Mouse (Mus musculus) hindbrain, postnatal 0 days (tissue): ENCODE results near the gene Whamm. TPM values are rescaled to one million over a fixed set of nuclear protein-coding genes. Genes with fewer than 3 reads are reported as not detected.

Experiments
- ATAC-seq: fragments of 200-750 bp; cut with Nextera tagmentation; 2 replicates; pipeline ENCODE4 v1.8.0; 2017; ENCODE audit warnings: mild to moderate bottlenecking, moderate TSS enrichment, moderate library complexity
- DNase-seq: peaks from one replicate; pipeline ENCODE4 v3.0.0-alpha.2; 2015; ENCODE audit warnings: low spot score
- H3K27ac ChIP-seq: fragments of 300-500 bp; sonication (generic); 2 replicates; pipeline ENCODE4 v1.5.1; 2014; ENCODE audit warnings: mild to moderate bottlenecking
- H3K27me3 ChIP-seq: fragments of 300-500 bp; sonication (generic); 2 replicates; pipeline ENCODE4 v1.6.1; 2014; ENCODE audit warnings: low read length, mixed read lengths; ENCODE audit not compliant: insufficient read depth
- H3K36me3 ChIP-seq: fragments of 300-500 bp; sonication (generic); 2 replicates; pipeline ENCODE4 v1.6.1; 2014; ENCODE audit warnings: low read length, mixed read lengths; ENCODE audit not compliant: insufficient read depth
- H3K4me1 ChIP-seq: fragments of 300-500 bp; sonication (generic); 2 replicates; pipeline ENCODE4 v1.6.1; 2014; ENCODE audit warnings: antibody characterized with exemption, low read length, mixed read lengths; ENCODE audit not compliant: insufficient read depth
- H3K4me2 ChIP-seq: fragments of 300-500 bp; sonication (generic); 2 replicates; pipeline ENCODE4 v1.6.1; 2014; ENCODE audit warnings: low read depth, mild to moderate bottlenecking, low read length, moderate library complexity, mixed read lengths
- H3K4me3 ChIP-seq: fragments of 300-500 bp; sonication (generic); 2 replicates; pipeline ENCODE4 v1.5.1; 2014; ENCODE audit warnings: low read length
- H3K9ac ChIP-seq: fragments of 300-500 bp; sonication (generic); replicated peaks from 2 replicates; pipeline ENCODE4 v1.6.1; 2014; ENCODE audit warnings: mild to moderate bottlenecking, low read length, moderate library complexity, mixed read lengths
- H3K9me3 ChIP-seq: fragments of 300-500 bp; sonication (generic); 2 replicates; pipeline ENCODE4 v1.6.1; 2016; ENCODE audit warnings: low read length, mixed read lengths
- CTCF ChIP-seq: IDR thresholded peaks from 2 replicates; pipeline ENCODE4 v1.5.1; 2016; ENCODE audit warnings: antibody characterized with exemption, control low read depth, low read depth
- WGBS: fragments of 180-500 bp; shearing (Covaris S2); extraction: QIAGEN DNeasy Blood & Tissue Kit; methylation state at CpG from one replicate; pipeline ENCODE4 v1.1.7; 2014; 5-methylcytosine and 5-hydroxymethylcytosine counted together
- polyA plus RNA-seq: library from polyadenylated mRNA; unstranded; fragments of >200 nt; fragmentation: Nextera tagmentation; extraction: Ambion mirVana; gene quantifications from 2 replicates; pipeline ENCODE4 v1.2.1, GENCODE M21; 2015
- total RNA-seq: library from RNA; depleted of rRNA; stranded (reverse); fragments of >200 nt; gene quantifications from 2 replicates; pipeline ENCODE4 v1.2.3, GENCODE M21; 2014

The Whamm gene
- total and polyA plus RNA-seq, 2 experiments from 2014 or later = 5.1 to 7.0 TPM

GRCm38 (mm10) chr7:81561211-81561610 lies 9.9 kb upstream of the Whamm start:
- Histone ChIP-seq H3K4me1 (no peaks in the 10 kb centered on the region), H3K27ac (no peak overlapping the region), H3K4me3 (no peak overlapping the region), H3K9ac (no peak overlapping the region), H3K9me3 (no peaks in the 10 kb centered on the region), H3K27me3 (no peaks in the 10 kb centered on the region), H3K36me3 (no peaks in the 10 kb centered on the region), H3K4me2 (no peak overlapping the region)
- no peak for ATAC-seq
- 72% methylated on average over 5 of the region's 5 CpGs for WGBS
- TF ChIP-seq CTCF = no peak
- no peak for DNase-seq

- H3K4me3 ChIP-seq = no peak overlapping the region
- TF ChIP-seq CTCF = no peak
- DNase-seq (no peak), ATAC-seq (no peak)
- H3K4me1 ChIP-seq = no peaks in the 10 kb centered on the region
- 85% methylated on average over 4 of the region's 4 CpGs for whole genome bisulfite sequencing
- no peak overlapping the region for H3K4me2 ChIP-seq
- H3K27me3 ChIP-seq = no peaks in the 10 kb centered on the region
- no peak overlapping the region for H3K9ac ChIP-seq
- no peaks in the 10 kb centered on the region for H3K36me3 ChIP-seq
- no peak overlapping the region for H3K27ac ChIP-seq
- no peaks in the 10 kb centered on the region for H3K9me3 ChIP-seq
Measured at GRCm38 (mm10) chr7:81563506-81564015, 7.5 kb upstream of the Whamm start.

- Histone ChIP-seq H3K4me2 (no peak overlapping the region), H3K9me3 (no peaks in the 10 kb centered on the region), H3K36me3 (no peaks in the 10 kb centered on the region), H3K4me3 (no peak overlapping the region), H3K27me3 (no peaks in the 10 kb centered on the region), H3K4me1 (no peaks in the 10 kb centered on the region), H3K27ac (peak overlapping the region; percentile 51; the same call in 1 of the 2 replicates), H3K9ac (no peak overlapping the region)
- 76% methylated on average over 7 of the region's 7 CpGs for WGBS
- no peak for TF ChIP-seq CTCF
- no peak for ATAC-seq
- no peak for DNase-seq
Measured at GRCm38 (mm10) chr7:81564766-81565165, 6.3 kb upstream of the Whamm start.

DNA sequence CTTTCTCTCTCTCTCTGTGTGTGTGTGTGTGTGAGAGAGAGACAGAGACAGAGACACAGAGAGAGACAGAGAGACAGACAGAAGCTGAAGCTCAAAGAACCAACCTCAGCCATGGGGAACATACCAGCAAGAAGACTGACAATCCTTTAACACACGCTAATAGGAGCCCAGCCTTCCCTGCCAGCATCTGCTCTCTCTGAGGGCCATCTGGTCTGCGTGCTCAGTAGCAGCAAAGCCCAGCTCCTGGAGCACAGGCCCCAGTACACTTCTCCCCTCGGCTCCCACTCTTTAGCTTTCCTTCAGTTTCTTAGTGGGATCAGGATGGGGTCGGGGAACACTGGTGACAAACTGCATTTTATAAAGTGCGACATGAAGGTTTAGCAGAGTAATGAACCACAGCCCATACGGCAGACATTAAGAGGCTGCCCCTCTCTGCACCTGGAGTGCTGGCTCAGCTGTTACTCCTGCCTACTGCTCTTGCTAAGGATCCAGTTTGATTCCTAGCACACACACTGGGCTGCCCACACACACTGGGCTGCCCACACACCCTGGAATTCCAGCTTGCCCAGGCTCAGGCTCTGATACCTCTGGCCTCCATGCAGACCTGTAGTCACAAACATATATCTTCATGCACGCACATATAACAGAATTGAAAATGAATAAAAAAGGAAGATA lies 5.5 kb upstream of the Whamm start:
- ATAC-seq (peak; percentile 74; the same call in 1 of the 2 replicates), DNase-seq (peak; percentile 62)
- H3K9me3 ChIP-seq = no peaks in the 10 kb centered on the region
- 53% methylated on average over 7 of the region's 7 CpGs for WGBS
- no peak overlapping the region for H3K4me2 ChIP-seq
- no peak overlapping the region for H3K4me3 ChIP-seq
- H3K36me3 ChIP-seq = no peaks in the 10 kb centered on the region
- H3K9ac ChIP-seq = no peak overlapping the region
- H3K27ac ChIP-seq = peak overlapping the region; percentile 51; the same call in 1 of the 2 replicates
- no peaks in the 10 kb centered on the region for H3K27me3 ChIP-seq
- no peak for TF ChIP-seq CTCF
- no peaks in the 10 kb centered on the region for H3K4me1 ChIP-seq

DNA sequence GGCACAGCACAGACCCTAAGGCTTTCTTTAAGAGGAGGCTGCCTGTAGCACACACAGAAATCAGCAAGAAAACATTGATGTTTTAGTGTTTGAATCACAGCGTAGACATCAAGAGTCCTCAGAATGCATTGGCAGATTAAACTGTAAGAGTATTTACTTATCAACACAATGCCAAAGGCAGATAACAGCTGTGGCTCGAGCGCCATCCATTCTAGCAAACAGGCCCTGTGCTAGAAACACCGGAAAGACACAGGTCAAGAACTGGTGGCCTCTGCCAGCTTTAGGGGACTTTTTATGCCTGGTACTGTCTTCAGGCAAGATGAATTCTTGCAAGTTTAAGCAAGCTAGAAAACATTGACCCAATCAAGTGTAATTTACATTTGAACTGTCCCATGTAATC lies 4.7 kb upstream of the Whamm start:
- Histone ChIP-seq H3K27me3 (no peaks in the 10 kb centered on the region), H3K4me3 (no peak overlapping the region), H3K4me2 (no peak overlapping the region), H3K27ac (peak overlapping the region; percentile 51; the same call in 1 of the 2 replicates), H3K9me3 (no peaks in the 10 kb centered on the region), H3K9ac (no peak overlapping the region), H3K4me1 (no peaks in the 10 kb centered on the region), H3K36me3 (no peaks in the 10 kb centered on the region)
- ATAC-seq = no peak
- no peak for TF ChIP-seq CTCF
- WGBS = 77% methylated on average over 4 of the region's 4 CpGs
- no peak for DNase-seq

DNA sequence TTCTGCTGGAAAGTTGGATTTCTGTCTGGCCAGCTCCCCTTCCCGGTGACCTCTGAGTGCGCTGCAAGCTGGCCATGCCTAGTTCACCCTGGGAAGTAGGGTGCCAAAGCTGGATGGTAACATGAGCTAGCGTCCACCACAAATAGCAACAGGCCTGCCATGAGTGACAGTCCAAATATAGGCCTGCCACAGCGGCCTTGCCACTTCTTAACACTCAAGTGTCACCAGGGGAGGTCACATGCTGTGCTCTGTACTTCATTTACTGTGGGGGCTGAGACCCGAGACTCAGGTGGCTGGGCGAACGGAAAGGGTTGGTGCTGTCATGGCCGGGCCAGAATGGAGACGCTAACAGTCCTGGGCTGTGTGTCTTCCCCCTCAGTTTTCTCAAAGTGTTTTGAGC lies 4.2 kb upstream of the Whamm start, which contains the start of gene Fsd2:
Fsd2 (minus strand) TSS at position 53 of the 400 bp plus-strand sequence.
- no peak for ATAC-seq
- no peak within 1 kb of the TSS for H3K9ac ChIP-seq
- H3K4me1 ChIP-seq = no peaks in the 10 kb centered on the region
- WGBS = 81% methylated on average over 9 of the region's 9 CpGs
- H3K9me3 ChIP-seq = no peaks in the 10 kb centered on the region
- no peaks in the 10 kb centered on the region for H3K36me3 ChIP-seq
- H3K4me2 ChIP-seq = no peak within 1 kb of the TSS
- no peak for TF ChIP-seq CTCF
- DNase-seq = no peak
- H3K4me3 ChIP-seq = no peak within 1 kb of the TSS
- H3K27ac ChIP-seq = peak within 1 kb of the TSS; percentile 51; the same call in 1 of the 2 replicates
- no peaks in the 10 kb centered on the region for H3K27me3 ChIP-seq

GRCm38 (mm10) chr7:81567396-81567795 lies 3.7 kb upstream of the Whamm start:
- TF ChIP-seq CTCF = no peak
- WGBS = 95% methylated on average over 5 of the region's 5 CpGs
- no peaks in the 10 kb centered on the region for H3K27me3 ChIP-seq

More at GRCm38 (mm10) chr7:81567396-81567795, 3.7 kb upstream of the Whamm start:
- Histone ChIP-seq H3K4me1 (peaks cover 2% of the 10 kb centered on the region; the same call in 1 of the 2 replicates), H3K4me3 (no peak overlapping the region), H3K9ac (no peak overlapping the region), H3K36me3 (no peaks in the 10 kb centered on the region), H3K27ac (no peak overlapping the region), H3K4me2 (no peak overlapping the region), H3K9me3 (no peaks in the 10 kb centered on the region)
- DNase-seq (no peak), ATAC-seq (no peak)
